In genomic region chr17:74295026-74295970, GRCm38 (mm10) we compare ENCODE assay signal across 7 mouse cellular contexts. TPM values are rescaled to one million over a fixed set of nuclear protein-coding genes. Genes with fewer than 3 reads are reported as not detected.
A peak's percentile ranks its signal among the peaks of the same experiment; 100 is the strongest.
DNase-seq lines count a peak whose midpoint lies in the region; ATAC-seq and TF ChIP-seq lines count a peak whose summit lies in the region.

Gene Memo1 (minus strand): TSS chr17:74295521.

- TF ChIP-seq CTCF in kidney, adult 2 months (conservative IDR thresholded peaks at IDR 0.05; ENCODE audit: insufficient read depth, insufficient read length, low read depth, low read length), result no peak
- TF ChIP-seq CTCF in spleen, adult 2 months (IDR thresholded peaks at IDR 0.05; ENCODE audit: extremely low read depth, insufficient read depth, insufficient read length, insufficient replicate concordance), result no peak

- peak; percentile 94 for ATAC-seq in embryonic facial prominence, embryonic 12.5 days (ENCODE audit: insufficient number of reproducible peaks, insufficient read depth, low FRiP score, low TSS enrichment)
- peak; percentile 89 for ATAC-seq in limb, embryonic 13.5 days (ENCODE audit: low FRiP score, low read depth)
- ATAC-seq in midbrain, embryonic 15.5 days (replicated peaks), result peak; percentile 94

- peak within 1 kb of the TSS; percentile 96 for H3K9ac ChIP-seq in embryonic facial prominence, embryonic 12.5 days
- H3K9ac ChIP-seq in limb, embryonic 13.5 days, result peak within 1 kb of the TSS; percentile 94
- H3K9ac ChIP-seq in midbrain, embryonic 15.5 days, result peak within 1 kb of the TSS; percentile 84

- TF ChIP-seq POLR2A in kidney, adult 2 months (IDR thresholded peaks at IDR 0.05; ENCODE audit: low read depth, low read length), result no peak
- TF ChIP-seq POLR2A in spleen, adult 2 months (IDR thresholded peaks at IDR 0.05; ENCODE audit: low read depth, low read length), result peak; percentile 37; the same call in 1 of the 2 replicates

- peaks cover 10% of the 10 kb centered on the region for H3K36me3 ChIP-seq in embryonic facial prominence, embryonic 12.5 days
- H3K36me3 ChIP-seq in kidney, adult 2 months (ENCODE audit: control insufficient read depth, insufficient read depth, low read length), result no peaks in the 10 kb centered on the region
- peaks cover 18% of the 10 kb centered on the region for H3K36me3 ChIP-seq in limb, embryonic 13.5 days
- no peaks in the 10 kb centered on the region for H3K36me3 ChIP-seq in midbrain, embryonic 15.5 days (replicated peaks)
- H3K36me3 ChIP-seq in spleen, adult 2 months (ENCODE audit: control insufficient read depth, insufficient read depth, low read length), result peaks cover 1% of the 10 kb centered on the region; the same call in 1 of the 2 replicates

- peak within 1 kb of the TSS; percentile 71 for H3K4me2 ChIP-seq in embryonic facial prominence, embryonic 12.5 days (replicated peaks)
- peak within 1 kb of the TSS; percentile 70 for H3K4me2 ChIP-seq in limb, embryonic 13.5 days (replicated peaks)
- peak within 1 kb of the TSS; percentile 82 for H3K4me2 ChIP-seq in midbrain, embryonic 15.5 days

- H3K27ac ChIP-seq in embryonic facial prominence, embryonic 12.5 days, result peak within 1 kb of the TSS; percentile 99
- peak within 1 kb of the TSS; percentile 96 for H3K27ac ChIP-seq in kidney, adult 2 months (ENCODE audit: insufficient read depth, low read depth, low read length)
- H3K27ac ChIP-seq in limb, embryonic 13.5 days, result peak within 1 kb of the TSS; percentile 99
- peak within 1 kb of the TSS; percentile 98 for H3K27ac ChIP-seq in midbrain, embryonic 15.5 days
- peak within 1 kb of the TSS; percentile 98 for H3K27ac ChIP-seq in spleen, adult 2 months (ENCODE audit: insufficient read depth, low read length)

- no peaks in the 10 kb centered on the region for H3K27me3 ChIP-seq in embryonic facial prominence, embryonic 12.5 days
- H3K27me3 ChIP-seq in kidney, adult 2 months (replicated peaks; ENCODE audit: control insufficient read depth, insufficient read depth, low read length), result no peaks in the 10 kb centered on the region
- H3K27me3 ChIP-seq in limb, embryonic 13.5 days, result no peaks in the 10 kb centered on the region
- no peaks in the 10 kb centered on the region for H3K27me3 ChIP-seq in midbrain, embryonic 15.5 days (replicated peaks)
- no peaks in the 10 kb centered on the region for H3K27me3 ChIP-seq in spleen, adult 2 months (ENCODE audit: control insufficient read depth, insufficient read depth, low read length)

- H3K4me1 ChIP-seq in embryonic facial prominence, embryonic 12.5 days, result peaks cover 13% of the 10 kb centered on the region
- H3K4me1 ChIP-seq in kidney, adult 2 months (ENCODE audit: control insufficient read depth, insufficient read depth, low read length), result no peaks in the 10 kb centered on the region; the same call in 1 of the 2 replicates
- peaks cover 22% of the 10 kb centered on the region for H3K4me1 ChIP-seq in limb, embryonic 13.5 days
- H3K4me1 ChIP-seq in midbrain, embryonic 15.5 days, result peaks cover 24% of the 10 kb centered on the region
- no peaks in the 10 kb centered on the region; the same call in none of the 2 replicates for H3K4me1 ChIP-seq in spleen, adult 2 months (ENCODE audit: control insufficient read depth, insufficient read depth, insufficient read length)

- peak; percentile 80 for DNase-seq in adrenal gland, adult 8-10 months
- DNase-seq in heart, adult 18-20 months, result peak; percentile 83 to 87
- peak; percentile 87 for DNase-seq in kidney, adult 2 months
- peak; percentile 41 to 73 for DNase-seq in spleen, adult 2 months (ENCODE audit: low read depth in 1 of 2, low spot score in 2 of 2)

- no peaks in the 10 kb centered on the region for H3K9me3 ChIP-seq in embryonic facial prominence, embryonic 12.5 days
- H3K9me3 ChIP-seq in limb, embryonic 13.5 days, result no peaks in the 10 kb centered on the region
- H3K9me3 ChIP-seq in midbrain, embryonic 15.5 days, result no peaks in the 10 kb centered on the region

- WGBS in embryonic facial prominence, embryonic 12.5 days, result under 1% methylated on average over 55 of the region's 110 CpGs
- WGBS in kidney, adult 2 months, result under 1% methylated on average over 85 of the region's 110 CpGs
- WGBS in limb, embryonic 13.5 days, result under 1% methylated on average over 52 of the region's 110 CpGs
- WGBS in midbrain, embryonic 15.5 days, result under 1% methylated on average over 61 of the region's 110 CpGs
- WGBS in spleen, adult 2 months, result 4% methylated on average over 81 of the region's 110 CpGs

- H3K4me3 ChIP-seq in embryonic facial prominence, embryonic 12.5 days, result peak within 1 kb of the TSS; percentile 93
- H3K4me3 ChIP-seq in kidney, adult 2 months (ENCODE audit: insufficient read depth, low read depth, low read length), result peak within 1 kb of the TSS; percentile 68
- peak within 1 kb of the TSS; percentile 99 for H3K4me3 ChIP-seq in limb, embryonic 13.5 days
- H3K4me3 ChIP-seq in midbrain, embryonic 15.5 days, result peak within 1 kb of the TSS; percentile 89
- peak within 1 kb of the TSS; percentile 100 for H3K4me3 ChIP-seq in spleen, adult 2 months (ENCODE audit: extremely low read depth, insufficient read depth, insufficient read length)

RNA-seq across cellular contexts. Expression of gene Memo1, which starts in this region (rescaled TPM):
- total RNA-seq in adrenal gland, adult 8-10 months (2022), result 10 to 100 TPM; 86.6 to 96.8 (median 91.1) TPM
- polyA plus RNA-seq in embryonic facial prominence, embryonic 12.5 days (2016; fragmentation: Nextera tagmentation; extraction: Ambion mirVana), result 77.9 and 83.7 TPM in 2 replicates
- total RNA-seq in heart, adult 18-20 months (2021), result 10 to 100 TPM; 57.4 to 63.2 TPM
- polyA plus RNA-seq in kidney, adult 2 months (2012; rRNA removed), result 38.7 and 43.1 TPM in 2 replicates
- polyA plus RNA-seq in limb, embryonic 13.5 days (2015; fragmentation: Nextera tagmentation; extraction: Ambion mirVana), result 79.4 and 83.0 TPM in 2 replicates
- polyA plus RNA-seq in midbrain, embryonic 15.5 days (2015; fragmentation: Nextera tagmentation; extraction: Ambion mirVana), result 51.3 and 57.8 TPM in 2 replicates
- 30.7 and 35.4 TPM in 2 replicates for polyA plus RNA-seq in spleen, adult 2 months (2012; rRNA removed)

Comparison
In these comparisons a context has a peak if more than half of its experiments do, and no peak if none do; other contexts are left out.
1. Peak in every context shown above with its lines: DNase-seq, ATAC-seq, H3K4me3 ChIP-seq and H3K27ac ChIP-seq.